Mouse (Mus musculus): ENCODE results near the gene Tm2d1.

Gene Tm2d1

DNA sequence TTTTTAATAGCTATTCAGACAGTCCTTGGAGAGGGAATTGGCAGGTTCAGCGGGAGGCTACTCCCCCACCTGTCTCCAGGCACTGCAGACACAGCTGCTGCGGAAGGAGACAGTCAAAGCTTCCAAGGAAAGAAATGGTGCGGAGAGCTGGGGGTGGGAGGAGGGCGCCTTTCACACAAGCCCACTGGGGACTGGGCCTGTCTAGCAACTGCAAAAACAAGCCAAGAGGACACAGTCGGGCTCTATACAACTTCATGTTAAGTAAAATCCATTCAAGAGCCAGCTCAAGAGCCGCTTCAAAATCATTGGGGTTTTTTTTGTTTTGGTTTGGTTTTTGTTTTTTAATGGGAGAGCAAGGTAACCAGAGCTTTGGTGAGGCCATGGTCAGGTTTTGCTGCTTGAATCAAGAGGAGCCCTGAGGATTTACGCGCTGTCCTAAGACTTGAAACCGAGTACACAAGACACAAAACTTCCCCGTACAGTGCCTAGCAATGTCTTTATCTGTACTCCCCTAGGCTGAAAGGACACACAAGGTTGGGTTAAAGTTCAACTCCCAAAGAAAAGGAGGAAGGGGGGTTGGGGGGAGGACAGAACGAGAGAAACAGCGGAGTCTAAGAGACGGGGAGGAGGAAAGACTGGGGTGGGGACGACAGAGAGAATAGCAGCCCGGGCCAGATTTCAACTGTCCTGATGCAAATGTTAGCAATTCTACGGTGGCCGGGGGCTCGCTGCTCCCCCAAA lies 61.6 kb downstream of the Tm2d1 start:
- no peak for DNase-seq (ENCODE audit: low read depth, low spot score)

DNA sequence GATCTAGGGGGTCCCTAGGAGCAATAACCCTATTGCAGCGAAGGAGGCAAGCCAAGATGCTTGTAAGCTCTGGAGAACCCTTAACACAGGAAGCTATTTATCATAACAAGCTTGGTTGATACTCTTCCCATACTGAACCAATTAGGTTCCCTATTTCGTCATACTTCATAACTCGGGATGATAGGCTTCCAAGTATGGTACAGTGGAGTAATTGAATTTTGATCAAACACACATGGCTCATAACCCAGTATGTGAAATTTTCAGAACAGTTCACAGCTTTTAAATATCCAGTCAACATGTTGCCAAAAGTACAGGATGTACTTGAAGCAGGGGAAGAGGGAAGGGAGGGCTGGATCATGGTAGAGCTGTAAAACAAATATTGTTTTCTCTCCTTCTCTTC lies 64.3 kb downstream of the Tm2d1 start:
- no peak for DNase-seq (ENCODE audit: low read depth, low spot score)

DNA sequence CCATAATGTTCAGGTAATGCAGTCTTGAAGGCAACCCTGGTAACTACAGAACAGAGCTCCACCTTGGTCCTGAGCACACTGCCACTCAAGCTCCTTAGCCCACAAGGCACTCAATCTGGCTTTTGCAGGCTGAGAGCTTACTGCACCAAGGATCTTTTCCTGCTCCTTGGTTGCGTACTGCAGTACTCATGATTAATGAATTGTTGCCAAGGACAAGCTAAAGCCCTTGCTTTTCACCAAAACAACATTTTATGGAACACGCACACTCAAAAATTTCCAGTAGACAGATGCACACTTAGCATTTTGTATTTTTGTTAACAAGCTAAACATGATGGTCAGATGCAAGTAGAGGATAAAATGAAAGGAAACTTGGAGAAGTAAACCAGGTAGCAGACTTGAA lies 66.0 kb downstream of the Tm2d1 start:
- DNase-seq (ENCODE audit: low read depth, low spot score): no peak
